Mouse (Mus musculus) myocyte (in vitro differentiated cells): Measurements from ENCODE around the gene Gnb3. TPM values are rescaled to one million over a fixed set of nuclear protein-coding genes. Genes with fewer than 3 reads are reported as not detected.
A peak's percentile ranks its signal among the peaks of the same experiment; 100 is the strongest.

Source experiments
- H3K27me3 ChIP-seq: one replicate; pipeline ENCODE4 v1.6.1; 2011; ENCODE audit not compliant: control insufficient read depth, insufficient read depth, insufficient read length
- H3K36me3 ChIP-seq: one replicate; pipeline ENCODE4 v1.6.1; 2011; ENCODE audit not compliant: control insufficient read depth, insufficient read depth
- H3K4me2 ChIP-seq: one replicate; pipeline ENCODE4 v1.6.1; 2011; ENCODE audit warnings: low read depth, control low read depth
- H3K4me3 ChIP-seq: one replicate; pipeline ENCODE4 v1.5.1; 2011; ENCODE audit warnings: mild to moderate bottlenecking, control low read depth, moderate library complexity
- H3K79me2 ChIP-seq: one replicate; pipeline ENCODE4 v1.6.1; 2011; ENCODE audit not compliant: control insufficient read depth, insufficient read depth
- H3ac ChIP-seq: one replicate; pipeline ENCODE4 v1.6.1; 2011; ENCODE audit not compliant: control insufficient read depth, insufficient read length
- CEBPB ChIP-seq: IDR thresholded peaks from 2 replicates; pipeline ENCODE4 v1.6.1; 2011; ENCODE audit warnings: mild to moderate bottlenecking, moderate library complexity; ENCODE audit not compliant: poor library complexity, insufficient read depth, severe bottlenecking
- E2F4 ChIP-seq: IDR thresholded peaks from one replicate; pipeline ENCODE4 v1.6.1; 2011; ENCODE audit warnings: mild to moderate bottlenecking, control low read depth, moderate library complexity; ENCODE audit not compliant: insufficient read depth
- MAX ChIP-seq: IDR thresholded peaks from one replicate; pipeline ENCODE4 v1.6.1; 2011; ENCODE audit warnings: low read depth, mild to moderate bottlenecking, control low read depth
- MYOD1 ChIP-seq, 3 experiments: IDR thresholded peaks; one replicate each; pipeline ENCODE4 v1.6.1; 2011; ENCODE audit warnings: control low read depth in 2 of 3, low read depth in 2 of 3, mild to moderate bottlenecking in 2 of 3, moderate library complexity in 1 of 3; ENCODE audit not compliant: insufficient read length in 2 of 3, control insufficient read depth in 1 of 3
- MYOG ChIP-seq, 3 experiments: IDR thresholded peaks; one replicate each; pipeline ENCODE4 v1.6.1; 2011; ENCODE audit warnings: control low read depth in 2 of 3, low read depth in 2 of 3, mild to moderate bottlenecking in 2 of 3; ENCODE audit not compliant: insufficient read length in 2 of 3, control insufficient read depth in 1 of 3, insufficient read depth in 1 of 3
- POLR2A ChIP-seq: IDR thresholded peaks from one replicate; pipeline ENCODE4 v1.6.1; 2011; ENCODE audit warnings: low read depth, mild to moderate bottlenecking, control low read depth, moderate library complexity; ENCODE audit not compliant: insufficient read length
- POLR2AphosphoS2 ChIP-seq: IDR thresholded peaks from one replicate; pipeline ENCODE4 v1.6.1; 2011; ENCODE audit warnings: low read depth, control low read depth; ENCODE audit not compliant: insufficient read length
- REST ChIP-seq: IDR thresholded peaks from one replicate; pipeline ENCODE4 v1.6.1; 2011; ENCODE audit warnings: mild to moderate bottlenecking, control low read depth, moderate library complexity; ENCODE audit not compliant: insufficient read depth, insufficient read length
- SRF ChIP-seq: IDR thresholded peaks from one replicate; pipeline ENCODE4 v1.6.1; 2011; ENCODE audit warnings: low read depth; ENCODE audit not compliant: control insufficient read depth, insufficient read length
- TCF12 ChIP-seq: IDR thresholded peaks from one replicate; pipeline ENCODE4 v1.6.1; 2011; ENCODE audit warnings: mild to moderate bottlenecking, control low read depth; ENCODE audit not compliant: poor library complexity, insufficient read depth, severe bottlenecking
- TCF3 ChIP-seq: IDR thresholded peaks from one replicate; pipeline ENCODE4 v1.6.1; 2011; ENCODE audit warnings: low read depth, control low read depth; ENCODE audit not compliant: insufficient read length
- USF1 ChIP-seq: IDR thresholded peaks from one replicate; pipeline ENCODE4 v1.6.1; 2011; ENCODE audit warnings: low read depth, mild to moderate bottlenecking, control low read depth, moderate library complexity
- polyA plus RNA-seq: library from polyadenylated mRNA; unstranded; fragments of >200 nt; fragmentation: generic; extraction: Trizol; gene quantifications from one replicate; pipeline ENCODE4 v1.2.1, GENCODE M21; 2012; ENCODE audit warnings: missing spikeins

Gene Gnb3
- polyA plus RNA-seq, 1 experiment, result 0.11 TPM

GRCm38 (mm10) chr6:124828868-124829798 lies 10.9 kb downstream of the Gnb3 start, which contains the start of the genes Usp5 and Cdca3:
Gene Usp5 (minus strand): TSS chr6:124829484.
Gene Cdca3 (plus strand): TSS chr6:124829547.
- Histone ChIP-seq H3K4me2 (peak within 1 kb of the TSS; percentile 96), H3K4me3 (peak within 1 kb of the TSS; percentile 93), H3K79me2 (peaks cover 35% of the 10 kb centered on the region), H3ac (peak within 1 kb of the TSS; percentile 38), H3K27me3 (no peaks in the 10 kb centered on the region), H3K36me3 (peaks cover 20% of the 10 kb centered on the region)
- TF ChIP-seq USF1 (peak; percentile 41), CEBPB (no peak), TCF12 (no peak), REST (no peak), MYOD1 (IDR thresholded peaks at IDR 0.05; ENCODE audit: control insufficient read depth in 1 of 3, insufficient read length in 2 of 3, low read depth in 2 of 3) (no peak), MYOG (IDR thresholded peaks at IDR 0.05; ENCODE audit: control insufficient read depth in 1 of 3, insufficient read depth in 1 of 3, insufficient read length in 2 of 3, low read depth in 2 of 3) (peak in 1 of 3 experiments; percentile 2), E2F4 (no peak), MAX (no peak), POLR2A (peak; percentile 83), POLR2AphosphoS2 (peak; percentile 51), SRF (peak; percentile 52), TCF3 (no peak)

- H3K4me3 ChIP-seq, result peak overlapping the region; percentile 93
- peak overlapping the region; percentile 38 for H3ac ChIP-seq
- TF ChIP-seq POLR2A (peak; percentile 66), MYOG (IDR thresholded peaks at IDR 0.05; ENCODE audit: control insufficient read depth in 1 of 3, insufficient read depth in 1 of 3, insufficient read length in 2 of 3, low read depth in 2 of 3) (no peak), POLR2AphosphoS2 (peak; percentile 58), CEBPB (no peak), REST (no peak), TCF3 (no peak), MAX (no peak), TCF12 (no peak), E2F4 (no peak), USF1 (no peak), SRF (no peak), MYOD1 (IDR thresholded peaks at IDR 0.05; ENCODE audit: control insufficient read depth in 1 of 3, insufficient read length in 2 of 3, low read depth in 2 of 3) (no peak)
- H3K27me3 ChIP-seq, result no peaks in the 10 kb centered on the region
- peaks cover 25% of the 10 kb centered on the region for H3K36me3 ChIP-seq
- H3K4me2 ChIP-seq, result peak overlapping the region; percentile 96
- peaks cover 35% of the 10 kb centered on the region for H3K79me2 ChIP-seq
Measured at GRCm38 (mm10) chr6:124828101-124828592, 11.9 kb downstream of the Gnb3 start.

GRCm38 (mm10) chr6:124822049-124822448 lies 18.0 kb downstream of the Gnb3 start:
- Histone ChIP-seq H3K27me3 (no peaks in the 10 kb centered on the region), H3K79me2 (peaks cover 9% of the 10 kb centered on the region), H3ac (no peak overlapping the region), H3K4me2 (no peak overlapping the region), H3K36me3 (peaks cover 46% of the 10 kb centered on the region), H3K4me3 (no peak overlapping the region)
- TF ChIP-seq TCF12, result no peak
- no peak for TF ChIP-seq MYOD1 (IDR thresholded peaks at IDR 0.05; ENCODE audit: control insufficient read depth in 1 of 3, insufficient read length in 2 of 3, low read depth in 2 of 3)
- TF ChIP-seq SRF, result no peak
- TF ChIP-seq TCF3, result no peak
- TF ChIP-seq REST, result no peak
- TF ChIP-seq E2F4, result no peak
- TF ChIP-seq POLR2AphosphoS2, result no peak
- TF ChIP-seq MAX, result no peak
- no peak for TF ChIP-seq POLR2A
- TF ChIP-seq MYOG (IDR thresholded peaks at IDR 0.05; ENCODE audit: control insufficient read depth in 1 of 3, insufficient read depth in 1 of 3, insufficient read length in 2 of 3, low read depth in 2 of 3), result no peak
- TF ChIP-seq USF1, result no peak

- Histone ChIP-seq H3K27me3 (no peaks in the 10 kb centered on the region), H3K79me2 (no peaks in the 10 kb centered on the region), H3K4me2 (no peak overlapping the region), H3K36me3 (peaks cover 49% of the 10 kb centered on the region), H3K4me3 (no peak overlapping the region), H3ac (no peak overlapping the region)
- TF ChIP-seq SRF (no peak), MYOD1 (IDR thresholded peaks at IDR 0.05; ENCODE audit: control insufficient read depth in 1 of 3, insufficient read length in 2 of 3, low read depth in 2 of 3) (no peak), REST (no peak), TCF3 (no peak), POLR2AphosphoS2 (no peak), POLR2A (no peak), TCF12 (no peak), E2F4 (no peak), MAX (no peak)
Measured at GRCm38 (mm10) chr6:124820891-124821290, 19.2 kb downstream of the Gnb3 start.
